Mouse (Mus musculus) liver, embryonic 11.5 days (tissue): Measurements from ENCODE around the gene Smyd1. TPM values are rescaled to one million over a fixed set of nuclear protein-coding genes. Genes with fewer than 3 reads are reported as not detected.

Experiments
- ATAC-seq: fragments of 200-750 bp; cut with Nextera tagmentation; replicated peaks from 2 replicates; pipeline ENCODE4 v1.8.0; 2017; ENCODE audit warnings: moderate number of reproducible peaks, mild to moderate bottlenecking, moderate TSS enrichment, moderate library complexity; ENCODE audit not compliant: low FRiP score
- DNase-seq: peaks from one replicate; pipeline ENCODE4 v3.0.0-alpha.2; 2017; ENCODE audit warnings: low spot score
- H3K27ac ChIP-seq: fragments of 300-500 bp; sonication (generic); 2 replicates; pipeline ENCODE4 v1.5.1; 2014; ENCODE audit warnings: mild to moderate bottlenecking, low read depth, low read length, control low read depth
- H3K27me3 ChIP-seq: fragments of 300-500 bp; sonication (generic); replicated peaks from 2 replicates; pipeline ENCODE4 v1.6.1; 2014; ENCODE audit warnings: low read length, mixed read lengths; ENCODE audit not compliant: control insufficient read depth, insufficient read depth
- H3K36me3 ChIP-seq: fragments of 300-500 bp; sonication (generic); 2 replicates; pipeline ENCODE4 v1.6.1; 2014; ENCODE audit warnings: mild to moderate bottlenecking, low read length, moderate library complexity, mixed read lengths; ENCODE audit not compliant: control insufficient read depth, insufficient read depth
- H3K4me1 ChIP-seq: fragments of 300-500 bp; sonication (generic); replicated peaks from 2 replicates; pipeline ENCODE4 v1.6.1; 2014; ENCODE audit warnings: low read length, mixed read lengths; ENCODE audit not compliant: control insufficient read depth, insufficient read depth
- H3K4me2 ChIP-seq: fragments of 300-500 bp; sonication (generic); 2 replicates; pipeline ENCODE4 v1.6.1; 2014; ENCODE audit warnings: mild to moderate bottlenecking, control low read depth, moderate library complexity
- H3K4me3 ChIP-seq: fragments of 300-500 bp; sonication (generic); 2 replicates; pipeline ENCODE4 v1.5.1; 2014; ENCODE audit warnings: low read depth, low read length, control low read depth
- H3K9ac ChIP-seq: fragments of 300-500 bp; sonication (generic); 2 replicates; pipeline ENCODE4 v1.6.1; 2014; ENCODE audit warnings: low read depth, low read length, control low read depth
- H3K9me3 ChIP-seq: fragments of 300-500 bp; sonication (generic); 2 replicates; pipeline ENCODE4 v1.6.1; 2016; ENCODE audit warnings: low read length, inconsistent platforms, mixed read lengths; ENCODE audit not compliant: control insufficient read depth
- WGBS: fragments of 180-500 bp; shearing (Covaris S2); extraction: QIAGEN DNeasy Blood & Tissue Kit; methylation state at CpG from one replicate; pipeline ENCODE4 v1.1.7; 2014; 5-methylcytosine and 5-hydroxymethylcytosine counted together
- polyA plus RNA-seq: library from polyadenylated mRNA; unstranded; fragments of >200 nt; fragmentation: Nextera tagmentation; extraction: Ambion mirVana; gene quantifications from 2 replicates; pipeline ENCODE4 v1.2.1, GENCODE M21; 2014

Gene Smyd1
- polyA plus RNA-seq, 1 experiment from 2014 or later: 1.6 TPM

DNA sequence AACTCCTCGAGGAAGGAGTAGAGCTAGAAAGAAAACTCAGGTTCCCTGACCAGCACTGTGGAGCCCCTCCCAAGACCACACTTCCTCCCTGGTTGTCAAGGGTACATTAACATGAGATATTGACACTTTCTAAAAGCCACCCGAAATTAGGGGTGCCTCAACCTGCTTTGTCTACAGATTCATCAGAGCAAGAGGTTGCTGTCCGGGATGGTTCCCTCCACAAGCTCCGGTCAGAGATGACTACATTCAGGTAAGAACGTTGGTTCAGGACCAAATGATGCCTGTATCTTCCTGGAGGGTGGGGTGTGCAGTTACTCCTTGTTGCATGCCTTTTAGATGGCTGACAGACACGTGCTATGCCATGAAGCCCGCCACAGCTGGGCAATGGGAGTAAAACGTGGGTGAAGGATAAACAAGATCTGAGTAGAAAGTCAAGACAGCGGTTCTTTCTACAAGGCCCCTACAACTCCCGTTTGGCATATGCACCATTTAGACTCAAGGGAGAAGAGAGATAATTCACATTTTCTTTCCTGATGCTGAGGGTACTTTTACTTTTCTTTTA is 30.9 kb upstream of the Smyd1 start:
- 76% methylated on average over 10 of the region's 10 CpGs for WGBS
- H3K9ac ChIP-seq: no peak overlapping the region
- no peak overlapping the region for H3K4me2 ChIP-seq
- DNase-seq (no peak), ATAC-seq (no peak)
- H3K36me3 ChIP-seq: no peaks in the 10 kb centered on the region
- H3K4me3 ChIP-seq: no peak overlapping the region
- H3K4me1 ChIP-seq: no peaks in the 10 kb centered on the region
- H3K9me3 ChIP-seq: peaks cover under 1% of the 10 kb centered on the region; the same call in 1 of the 2 replicates
- no peaks in the 10 kb centered on the region for H3K27me3 ChIP-seq
- H3K27ac ChIP-seq: no peak overlapping the region

GRCm38 (mm10) chr6:71352201-71352600 is 30.2 kb upstream of the Smyd1 start:
- Histone ChIP-seq H3K27ac (no peak overlapping the region), H3K27me3 (no peaks in the 10 kb centered on the region), H3K36me3 (no peaks in the 10 kb centered on the region), H3K9me3 (peaks cover 3% of the 10 kb centered on the region; the same call in 1 of the 2 replicates), H3K9ac (no peak overlapping the region), H3K4me2 (no peak overlapping the region), H3K4me1 (no peaks in the 10 kb centered on the region), H3K4me3 (no peak overlapping the region)
- ATAC-seq (no peak), DNase-seq (no peak)
- 81% methylated on average over 6 of the region's 6 CpGs for WGBS

DNA sequence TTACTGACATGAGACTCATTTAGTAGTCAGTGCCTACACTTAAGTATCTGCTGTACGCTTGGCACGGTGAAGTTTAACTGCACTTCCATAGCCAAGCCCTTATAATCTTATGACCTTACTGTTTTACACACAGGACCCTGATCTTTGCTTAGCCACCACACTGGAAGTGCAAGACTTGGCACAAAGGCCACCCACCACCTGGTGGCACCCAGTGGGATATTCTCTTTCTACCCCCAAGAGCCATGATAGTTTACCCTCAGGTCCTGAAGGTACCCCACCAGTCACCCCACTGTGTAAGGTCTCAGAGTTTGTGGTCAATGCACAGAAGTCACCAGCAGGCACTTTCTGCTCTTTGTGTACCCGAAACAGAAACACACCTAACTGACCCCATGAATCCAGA is 29.2 kb upstream of the Smyd1 start:
- no peaks in the 10 kb centered on the region for H3K27me3 ChIP-seq
- no peaks in the 10 kb centered on the region for H3K36me3 ChIP-seq
- WGBS: 94% methylated on average over 3 of the region's 3 CpGs
- no peak overlapping the region for H3K4me2 ChIP-seq
- ATAC-seq: no peak
- no peak overlapping the region for H3K9ac ChIP-seq
- H3K4me1 ChIP-seq: no peaks in the 10 kb centered on the region
- no peak for DNase-seq
- no peak overlapping the region for H3K4me3 ChIP-seq
- no peak overlapping the region for H3K27ac ChIP-seq
- H3K9me3 ChIP-seq: peaks cover 3% of the 10 kb centered on the region; the same call in 1 of the 2 replicates

DNA sequence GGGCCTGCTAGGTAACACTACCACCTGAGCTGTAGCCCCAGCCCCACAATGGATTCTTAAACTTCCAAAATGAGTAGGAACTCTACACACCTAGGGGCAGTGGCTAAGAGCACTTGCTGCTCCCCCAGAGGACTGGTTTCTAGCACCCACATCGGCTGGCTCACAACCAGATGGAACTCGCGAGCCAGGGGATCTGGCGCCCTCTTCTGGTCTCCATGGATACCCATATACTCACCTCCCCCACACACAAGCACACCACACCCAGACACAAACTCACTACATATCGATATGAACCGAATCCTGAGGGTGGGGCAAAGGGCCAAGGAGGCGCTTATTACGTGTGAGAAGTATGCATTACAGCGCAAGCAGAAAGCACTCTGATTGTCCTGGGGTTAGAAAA is 26.0 kb upstream of the Smyd1 start:
- ATAC-seq: no peak
- no peak overlapping the region for H3K4me2 ChIP-seq

DNA sequence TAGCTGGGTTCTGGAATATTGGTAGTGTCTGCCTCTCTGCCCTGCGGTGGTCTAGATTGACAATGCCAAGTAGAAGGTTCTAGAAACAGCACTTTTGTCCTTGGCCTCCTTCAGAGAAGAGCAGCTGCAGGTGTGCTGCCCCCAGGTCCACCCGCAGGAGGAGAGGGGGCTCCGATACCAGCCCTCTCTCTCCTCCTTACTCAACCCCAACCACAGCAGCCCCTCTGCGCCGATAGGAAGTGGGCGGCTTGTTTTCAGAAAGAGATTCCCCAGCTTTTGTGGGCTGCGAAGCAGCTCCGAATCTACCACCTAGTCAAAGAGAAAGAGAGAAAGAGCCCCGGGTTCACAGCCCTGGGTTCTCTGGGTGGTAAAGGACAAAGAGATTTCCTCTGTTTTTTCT is 19.1 kb upstream of the Smyd1 start:
- ATAC-seq (no peak), DNase-seq (no peak)
- H3K27me3 ChIP-seq: no peaks in the 10 kb centered on the region
- H3K4me3 ChIP-seq: no peak overlapping the region
- H3K4me2 ChIP-seq: no peak overlapping the region
- no peaks in the 10 kb centered on the region for H3K36me3 ChIP-seq
- H3K4me1 ChIP-seq: no peaks in the 10 kb centered on the region
- 79% methylated on average over 9 of the region's 9 CpGs for WGBS
- no peak overlapping the region for H3K9ac ChIP-seq
- H3K27ac ChIP-seq: no peak overlapping the region
- H3K9me3 ChIP-seq: no peaks in the 10 kb centered on the region

More for the DNA sequence above, 26.0 kb upstream of the Smyd1 start:
- Histone ChIP-seq H3K9me3 (peaks cover 3% of the 10 kb centered on the region; the same call in 1 of the 2 replicates), H3K27ac (no peak overlapping the region), H3K4me3 (no peak overlapping the region), H3K36me3 (no peaks in the 10 kb centered on the region), H3K27me3 (no peaks in the 10 kb centered on the region), H3K4me1 (no peaks in the 10 kb centered on the region), H3K9ac (no peak overlapping the region)
- WGBS: 88% methylated on average over 9 of the region's 9 CpGs
- DNase-seq: no peak

DNA sequence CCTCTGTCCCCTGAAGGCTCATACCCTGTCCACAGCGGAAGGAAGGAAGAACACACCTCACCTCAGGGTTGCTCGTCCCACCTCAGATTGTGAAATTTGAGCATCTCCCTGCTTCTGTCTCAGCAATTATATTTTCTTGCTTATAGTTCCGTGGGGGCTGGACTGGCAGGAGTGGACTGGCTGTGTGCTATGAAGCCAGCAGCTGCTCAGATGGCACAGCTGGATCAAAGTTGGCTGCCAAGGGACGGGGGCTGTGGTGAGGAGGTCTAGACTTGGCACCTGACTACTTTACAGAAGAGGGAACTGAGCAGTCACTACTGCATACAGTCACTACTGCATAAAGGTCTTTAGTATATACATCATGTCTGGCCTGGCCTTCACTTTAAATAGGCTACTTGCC is 17.3 kb upstream of the Smyd1 start:
- no peak for ATAC-seq
- DNase-seq: no peak
- H3K27ac ChIP-seq: no peak overlapping the region
- 79% methylated on average over 4 of the region's 4 CpGs for WGBS
- no peaks in the 10 kb centered on the region for H3K9me3 ChIP-seq
- no peak overlapping the region for H3K4me3 ChIP-seq
- no peaks in the 10 kb centered on the region for H3K4me1 ChIP-seq
- H3K4me2 ChIP-seq: no peak overlapping the region
- H3K27me3 ChIP-seq: no peaks in the 10 kb centered on the region
- H3K9ac ChIP-seq: no peak overlapping the region
- no peaks in the 10 kb centered on the region for H3K36me3 ChIP-seq

- Histone ChIP-seq H3K9me3 (no peaks in the 10 kb centered on the region), H3K4me1 (no peaks in the 10 kb centered on the region), H3K36me3 (no peaks in the 10 kb centered on the region), H3K27me3 (no peaks in the 10 kb centered on the region), H3K4me3 (no peak overlapping the region), H3K4me2 (no peak overlapping the region), H3K27ac (no peak overlapping the region), H3K9ac (no peak overlapping the region)
- DNase-seq (no peak), ATAC-seq (no peak)
- 71% methylated on average over 3 of the region's 3 CpGs for WGBS
These were observed 16.9 kb upstream of the Smyd1 start for GRCm38 (mm10) chr6:71338941-71339340.

DNA sequence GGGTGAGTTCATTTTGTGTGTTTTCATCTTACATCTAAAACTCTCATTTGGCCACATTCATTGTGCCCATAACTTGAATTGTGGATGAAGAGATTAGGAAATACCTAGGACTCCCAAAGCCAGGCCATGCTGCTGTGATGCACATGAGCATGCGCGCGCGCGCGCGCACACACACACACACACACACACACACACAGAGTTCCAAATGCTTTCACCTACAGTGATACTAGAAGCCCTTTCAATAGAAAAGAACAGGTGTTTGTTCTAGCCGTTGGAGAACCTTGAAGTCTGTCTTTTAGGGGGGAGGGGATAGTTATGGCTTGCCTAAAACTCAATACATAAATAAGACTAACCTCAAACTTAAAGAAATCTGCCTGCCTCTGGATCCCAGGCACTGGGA is 15.6 kb upstream of the Smyd1 start:
- 96% methylated on average over 8 of the region's 8 CpGs for WGBS
- Histone ChIP-seq H3K27ac (no peak overlapping the region), H3K9ac (no peak overlapping the region), H3K36me3 (no peaks in the 10 kb centered on the region), H3K9me3 (no peaks in the 10 kb centered on the region), H3K4me2 (no peak overlapping the region), H3K4me3 (no peak overlapping the region), H3K27me3 (no peaks in the 10 kb centered on the region), H3K4me1 (no peaks in the 10 kb centered on the region)
- ATAC-seq (no peak), DNase-seq (no peak)

GRCm38 (mm10) chr6:71333578-71334273 is 11.7 kb upstream of the Smyd1 start:
- Histone ChIP-seq H3K27me3 (no peaks in the 10 kb centered on the region), H3K27ac (no peak overlapping the region), H3K4me3 (no peak overlapping the region), H3K4me1 (no peaks in the 10 kb centered on the region), H3K36me3 (no peaks in the 10 kb centered on the region), H3K9ac (no peak overlapping the region), H3K4me2 (no peak overlapping the region), H3K9me3 (no peaks in the 10 kb centered on the region)
- WGBS: 87% methylated on average over 11 of the region's 11 CpGs
- no peak for ATAC-seq
- DNase-seq: no peak
